Mouse (Mus musculus): Measurements from ENCODE around the gene Cdc42bpb.

DNA sequence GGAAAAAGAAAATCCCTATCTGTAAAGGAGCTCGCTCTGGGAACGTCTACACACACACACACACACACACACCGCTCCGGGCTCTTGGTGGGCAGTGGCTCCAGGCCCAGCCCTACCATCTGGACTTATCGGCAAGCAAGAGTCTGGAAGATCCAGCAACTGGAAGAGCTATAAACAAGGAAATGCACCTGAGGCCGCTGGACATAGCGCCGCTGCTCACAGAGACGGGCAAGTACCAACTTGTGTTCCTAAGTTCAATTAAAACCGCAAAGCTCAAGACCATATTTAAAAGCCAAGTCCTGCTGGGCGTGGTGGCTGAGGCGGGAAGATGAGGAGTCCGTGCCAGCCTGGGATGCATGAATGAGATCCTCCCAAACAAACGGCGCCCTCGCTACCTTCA lies 16.8 kb downstream of the Cdc42bpb start:
- TF ChIP-seq CTCF (IDR thresholded peaks at IDR 0.05; ENCODE audit: low read depth, low read length) (no peak), POLR2A (IDR thresholded peaks at IDR 0.05; ENCODE audit: extremely low read depth, insufficient read depth, low read length) (no peak)

Data from liver, adult 2 months (tissue).